Mouse (Mus musculus): ENCODE measurements around the gene Cd4. TPM values are rescaled to one million over a fixed set of nuclear protein-coding genes. Genes with fewer than 3 reads are reported as not detected.

The Cd4 gene
- polyA plus RNA-seq, 1 experiment from 2014 or later, result 2.1 TPM

DNA sequence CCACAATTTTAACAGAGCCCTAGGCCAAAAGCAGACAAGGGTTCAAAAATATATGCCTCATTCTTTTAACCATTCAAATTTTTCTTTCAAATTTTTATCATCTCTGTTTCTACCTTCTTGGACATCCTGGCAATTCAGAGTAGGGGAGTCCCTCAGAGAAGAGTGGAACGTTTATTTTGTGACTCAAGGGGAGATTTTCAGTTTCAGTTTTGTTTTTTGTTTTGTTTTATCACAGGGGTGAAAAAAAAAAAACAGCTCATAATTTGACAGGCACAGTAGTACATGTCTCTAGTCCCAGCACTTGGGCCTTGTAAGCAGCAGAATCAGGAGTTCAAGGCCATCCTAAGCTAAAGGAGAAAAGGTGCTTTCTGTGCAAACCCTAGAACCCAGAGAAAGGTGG, 19.7 kb upstream of the Cd4 start:
- Histone ChIP-seq H3K36me3 (ENCODE audit: control insufficient read depth, insufficient read depth) (0 out of 2 replicates have a peak, but pooled peaks cover under 1% of the 10 kb centered on the region), H3K27me3 (ENCODE audit: control insufficient read depth, insufficient read depth, low read length) (peaks cover 10% of the 10 kb centered on the region; the same call in 1 of the 2 replicates), H3K27ac (ENCODE audit: low read length) (no peak overlapping the region), H3K4me3 (ENCODE audit: low read length) (no peak overlapping the region), H3K4me1 (ENCODE audit: control insufficient read depth, insufficient read depth, low read length) (peaks cover 23% of the 10 kb centered on the region), H3K9ac (ENCODE audit: low read length) (no peak overlapping the region), H3K4me2 (ENCODE audit: low read depth, low read length) (no peak overlapping the region), H3K9me3 (replicated peaks; ENCODE audit: control insufficient read depth, low read length) (no peaks in the 10 kb centered on the region)
- 74% methylated on average over 1 of the region's 1 CpGs for WGBS
- no peak for ATAC-seq (replicated peaks; ENCODE audit: extremely low read depth, insufficient read depth, low FRiP score)

DNA sequence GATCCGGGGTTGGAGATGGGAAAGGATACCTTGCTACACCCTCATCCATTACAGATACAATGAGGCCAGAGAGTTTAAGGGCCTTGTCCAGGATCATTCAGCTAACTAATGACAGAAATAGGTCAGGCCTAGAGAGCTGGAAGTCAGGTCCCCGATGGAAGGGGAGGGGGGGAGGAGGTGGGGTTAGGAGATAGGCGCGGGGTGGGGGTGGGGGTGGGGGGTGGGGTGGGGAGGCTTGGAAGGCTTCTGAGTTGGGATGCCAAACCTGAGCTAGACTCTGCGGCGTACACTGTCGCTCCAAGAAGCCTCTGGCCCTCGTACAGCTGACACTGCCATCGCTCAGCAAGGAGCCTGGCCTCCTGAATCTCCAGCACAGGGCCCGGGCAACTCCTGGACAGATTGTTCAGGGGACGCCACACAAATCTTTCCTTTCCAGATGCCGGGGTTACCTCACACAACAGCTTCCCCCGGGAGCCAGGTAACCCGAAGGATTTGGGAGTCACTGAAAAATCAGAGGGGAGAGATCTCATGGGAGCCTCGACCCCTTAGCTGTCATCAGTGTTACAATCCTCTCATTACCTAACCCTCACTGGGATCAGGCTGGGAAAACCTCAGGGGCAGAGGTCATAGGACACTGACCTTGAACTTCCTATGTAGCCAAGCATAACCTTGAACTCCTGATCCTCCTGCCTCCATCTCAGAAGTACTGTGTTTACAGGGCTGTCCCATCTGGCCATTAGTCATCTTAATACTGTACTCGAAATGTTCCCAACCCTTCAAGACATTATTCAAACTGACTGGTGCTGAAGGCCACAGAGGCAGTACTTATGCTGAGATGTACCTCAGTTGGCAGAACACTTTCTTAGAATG, 17.2 kb upstream of the Cd4 start:
- H3K9me3 ChIP-seq (replicated peaks; ENCODE audit: control insufficient read depth, low read length), result no peaks in the 10 kb centered on the region
- peak overlapping the region; percentile 98 for H3K27ac ChIP-seq (ENCODE audit: low read length)
- peaks cover 7% of the 10 kb centered on the region; the same call in 1 of the 2 replicates for H3K27me3 ChIP-seq (ENCODE audit: control insufficient read depth, insufficient read depth, low read length)
- peaks cover 13% of the 10 kb centered on the region for H3K4me1 ChIP-seq (ENCODE audit: control insufficient read depth, insufficient read depth, low read length)
- no peaks in the 10 kb centered on the region for H3K36me3 ChIP-seq (ENCODE audit: control insufficient read depth, insufficient read depth)
- ATAC-seq (replicated peaks; ENCODE audit: extremely low read depth, insufficient read depth, low FRiP score), result no peak
- H3K4me3 ChIP-seq (ENCODE audit: low read length), result no peak overlapping the region; the same call in 1 of the 2 replicates
- H3K4me2 ChIP-seq (ENCODE audit: low read depth, low read length), result peak overlapping the region; percentile 90
- 50% methylated on average over 14 of the region's 16 CpGs for WGBS
- peak overlapping the region; percentile 81 for H3K9ac ChIP-seq (ENCODE audit: low read length)

DNA sequence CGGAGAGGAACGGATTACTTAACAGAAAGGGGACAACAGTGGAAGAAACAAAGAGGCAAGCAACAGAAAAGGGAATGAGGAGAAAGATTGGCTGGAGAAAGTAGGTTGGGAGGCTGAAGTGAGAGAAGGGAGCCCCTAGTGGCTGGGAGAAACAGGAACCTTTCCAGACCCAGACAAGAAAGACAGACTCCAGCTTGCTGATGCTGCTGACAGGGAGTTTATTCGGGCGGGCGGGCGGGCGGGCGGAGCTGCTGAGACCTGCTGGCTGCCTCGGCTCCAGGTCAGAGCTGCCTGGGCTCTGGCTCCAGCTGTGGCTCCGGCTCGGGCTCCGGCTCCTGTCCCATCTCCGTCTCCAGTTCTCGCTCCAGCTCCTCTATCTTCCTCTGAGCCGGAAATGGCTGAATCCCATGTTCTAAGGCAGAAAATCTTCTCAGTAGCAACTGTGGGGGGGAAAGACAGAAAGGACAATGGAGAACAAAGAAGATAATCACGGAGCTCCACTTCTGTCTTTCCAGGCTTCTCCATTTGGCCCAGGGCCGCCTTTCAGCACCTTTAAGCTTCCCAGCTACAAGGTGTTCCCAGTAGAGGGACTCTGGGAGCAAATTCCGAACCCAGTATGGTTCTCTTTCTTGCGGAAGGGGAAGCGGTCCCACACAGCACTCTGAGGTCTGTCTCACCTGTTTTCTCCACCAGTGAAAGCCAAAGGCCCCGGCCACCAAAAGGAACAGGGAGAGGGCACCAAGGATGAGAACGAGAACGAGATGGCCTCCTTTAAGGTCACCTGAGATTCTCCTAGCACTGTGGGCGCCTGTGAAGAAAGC, 16.4 kb upstream of the Cd4 start:
- peak overlapping the region; percentile 98 for H3K27ac ChIP-seq (ENCODE audit: low read length)
- peak overlapping the region; percentile 90 for H3K4me2 ChIP-seq (ENCODE audit: low read depth, low read length)
- H3K4me3 ChIP-seq (ENCODE audit: low read length), result peak overlapping the region; percentile 65
- no peaks in the 10 kb centered on the region for H3K36me3 ChIP-seq (ENCODE audit: control insufficient read depth, insufficient read depth)
- ATAC-seq (replicated peaks; ENCODE audit: extremely low read depth, insufficient read depth, low FRiP score), result peak; percentile 66
- H3K27me3 ChIP-seq (ENCODE audit: control insufficient read depth, insufficient read depth, low read length), result peaks cover 3% of the 10 kb centered on the region; the same call in 1 of the 2 replicates
- no peaks in the 10 kb centered on the region for H3K9me3 ChIP-seq (replicated peaks; ENCODE audit: control insufficient read depth, low read length)
- WGBS, result 11% methylated on average over 24 of the region's 24 CpGs
- H3K9ac ChIP-seq (ENCODE audit: low read length), result peak overlapping the region; percentile 81
- H3K4me1 ChIP-seq (ENCODE audit: control insufficient read depth, insufficient read depth, low read length), result peaks cover 8% of the 10 kb centered on the region

DNA sequence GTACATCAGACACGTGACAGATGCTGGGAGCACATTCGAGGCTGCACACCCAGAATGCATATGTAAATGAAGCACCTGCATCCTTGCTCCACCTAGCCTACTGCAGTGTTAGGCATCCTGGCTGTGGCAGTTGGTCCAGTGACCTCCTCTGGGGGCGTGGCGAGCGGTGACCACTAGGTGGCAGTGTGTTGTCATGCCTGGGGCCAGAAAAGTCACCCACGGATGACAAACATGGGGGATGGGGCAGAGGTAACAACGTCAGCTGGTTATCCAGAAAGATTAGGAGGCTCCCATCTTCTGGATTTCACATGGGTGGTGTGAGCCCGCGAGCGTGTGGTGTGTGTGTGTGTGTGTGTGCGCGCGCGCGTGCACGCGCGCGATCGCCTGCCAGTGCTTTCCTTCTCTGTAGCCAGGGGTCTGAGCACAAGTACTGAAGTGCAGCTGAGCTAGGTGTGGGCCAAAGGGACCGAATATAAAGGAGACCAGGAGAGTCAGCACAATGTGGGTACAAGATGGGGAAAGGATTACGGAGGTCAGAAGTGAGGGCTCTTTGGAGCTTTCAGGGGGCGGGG, 15.6 kb upstream of the Cd4 start:
- peaks cover 8% of the 10 kb centered on the region for H3K4me1 ChIP-seq (ENCODE audit: control insufficient read depth, insufficient read depth, low read length)
- peak overlapping the region; percentile 81 for H3K9ac ChIP-seq (ENCODE audit: low read length)
- H3K27ac ChIP-seq (ENCODE audit: low read length), result peak overlapping the region; percentile 98
- peak; percentile 82 for ATAC-seq (replicated peaks; ENCODE audit: extremely low read depth, insufficient read depth, low FRiP score)
- H3K9me3 ChIP-seq (replicated peaks; ENCODE audit: control insufficient read depth, low read length), result no peaks in the 10 kb centered on the region
- peak overlapping the region; percentile 90 for H3K4me2 ChIP-seq (ENCODE audit: low read depth, low read length)
- under 1% methylated on average over 23 of the region's 23 CpGs for whole genome bisulfite sequencing
- peaks cover 2% of the 10 kb centered on the region; the same call in 1 of the 2 replicates for H3K27me3 ChIP-seq (ENCODE audit: control insufficient read depth, insufficient read depth, low read length)
- H3K4me3 ChIP-seq (ENCODE audit: low read length), result peak overlapping the region; percentile 65
- H3K36me3 ChIP-seq (ENCODE audit: control insufficient read depth, insufficient read depth), result no peaks in the 10 kb centered on the region

DNA sequence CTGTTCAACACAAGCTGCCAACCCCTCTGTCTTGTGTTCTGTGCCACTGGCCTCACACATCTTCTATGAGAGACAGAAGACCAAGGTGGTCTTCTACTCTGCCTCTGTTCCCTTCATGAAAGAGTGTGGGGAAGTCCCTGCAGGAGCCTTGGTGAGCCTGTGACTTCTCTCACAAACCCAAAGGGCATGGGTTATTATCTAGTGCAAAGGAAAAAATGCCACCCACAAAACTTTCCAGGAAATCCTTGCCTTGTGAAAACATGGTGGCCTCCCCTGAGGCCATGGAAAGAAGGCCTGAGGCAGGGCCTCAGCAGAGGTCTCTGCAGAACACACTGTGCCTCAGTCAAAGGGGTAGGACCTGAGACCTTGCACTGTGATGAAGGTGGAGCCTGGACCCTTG, 13.8 kb upstream of the Cd4 start:
- no peak overlapping the region for H3K27ac ChIP-seq (ENCODE audit: low read length)
- no peak overlapping the region for H3K9ac ChIP-seq (ENCODE audit: low read length)
- no peaks in the 10 kb centered on the region for H3K9me3 ChIP-seq (replicated peaks; ENCODE audit: control insufficient read depth, low read length)
- H3K4me1 ChIP-seq (ENCODE audit: control insufficient read depth, insufficient read depth, low read length), result peaks cover 8% of the 10 kb centered on the region
- H3K4me3 ChIP-seq (ENCODE audit: low read length), result no peak overlapping the region
- no peak for ATAC-seq (replicated peaks; ENCODE audit: extremely low read depth, insufficient read depth, low FRiP score)
- H3K27me3 ChIP-seq (ENCODE audit: control insufficient read depth, insufficient read depth, low read length), result no peaks in the 10 kb centered on the region
- H3K4me2 ChIP-seq (ENCODE audit: low read depth, low read length), result no peak overlapping the region
- no peaks in the 10 kb centered on the region for H3K36me3 ChIP-seq (ENCODE audit: control insufficient read depth, insufficient read depth)

DNA sequence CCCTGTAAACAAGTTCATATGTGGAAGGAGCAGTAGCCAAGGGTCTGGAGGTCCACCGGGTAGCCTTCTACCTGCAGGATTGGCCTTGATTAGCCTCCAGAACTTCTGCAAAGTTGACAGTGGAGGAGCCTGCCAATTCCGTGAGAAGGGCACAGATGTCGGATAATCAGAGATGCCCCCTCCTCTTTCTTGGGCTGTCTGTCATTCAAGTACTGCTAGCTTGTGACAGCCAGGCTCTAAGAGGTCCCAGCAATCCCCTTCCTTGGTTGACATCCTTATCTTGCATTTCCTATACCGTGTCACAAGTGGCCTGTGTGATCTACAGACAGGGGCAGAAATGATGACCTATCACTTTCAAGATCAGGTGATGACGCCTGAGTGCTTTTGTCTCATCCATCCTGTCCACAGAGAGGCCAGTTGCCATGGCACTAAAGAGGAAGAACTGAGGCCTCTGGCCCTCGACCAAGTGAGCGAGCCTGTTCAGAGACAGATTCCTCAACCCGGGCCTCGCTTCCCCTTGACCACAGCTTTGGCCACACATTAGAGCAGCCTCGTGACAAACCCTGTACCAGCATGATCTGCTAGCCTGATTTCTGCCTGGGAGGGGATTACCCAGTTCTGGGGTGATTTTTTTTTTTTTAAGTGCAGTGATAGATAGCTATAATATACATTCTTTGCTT, 12.9 kb upstream of the Cd4 start:
- no peaks in the 10 kb centered on the region for H3K27me3 ChIP-seq (ENCODE audit: control insufficient read depth, insufficient read depth, low read length)
- H3K4me1 ChIP-seq (ENCODE audit: control insufficient read depth, insufficient read depth, low read length), result peaks cover 8% of the 10 kb centered on the region
- ATAC-seq (replicated peaks; ENCODE audit: extremely low read depth, insufficient read depth, low FRiP score), result no peak
- no peak overlapping the region for H3K9ac ChIP-seq (ENCODE audit: low read length)
- H3K9me3 ChIP-seq (replicated peaks; ENCODE audit: control insufficient read depth, low read length), result no peaks in the 10 kb centered on the region
- WGBS, result 31% methylated on average over 10 of the region's 10 CpGs
- H3K4me3 ChIP-seq (ENCODE audit: low read length), result no peak overlapping the region
- no peaks in the 10 kb centered on the region for H3K36me3 ChIP-seq (ENCODE audit: control insufficient read depth, insufficient read depth)
- no peak overlapping the region for H3K4me2 ChIP-seq (ENCODE audit: low read depth, low read length)
- peak overlapping the region; percentile 44; the same call in 1 of the 2 replicates for H3K27ac ChIP-seq (ENCODE audit: low read length)

DNA sequence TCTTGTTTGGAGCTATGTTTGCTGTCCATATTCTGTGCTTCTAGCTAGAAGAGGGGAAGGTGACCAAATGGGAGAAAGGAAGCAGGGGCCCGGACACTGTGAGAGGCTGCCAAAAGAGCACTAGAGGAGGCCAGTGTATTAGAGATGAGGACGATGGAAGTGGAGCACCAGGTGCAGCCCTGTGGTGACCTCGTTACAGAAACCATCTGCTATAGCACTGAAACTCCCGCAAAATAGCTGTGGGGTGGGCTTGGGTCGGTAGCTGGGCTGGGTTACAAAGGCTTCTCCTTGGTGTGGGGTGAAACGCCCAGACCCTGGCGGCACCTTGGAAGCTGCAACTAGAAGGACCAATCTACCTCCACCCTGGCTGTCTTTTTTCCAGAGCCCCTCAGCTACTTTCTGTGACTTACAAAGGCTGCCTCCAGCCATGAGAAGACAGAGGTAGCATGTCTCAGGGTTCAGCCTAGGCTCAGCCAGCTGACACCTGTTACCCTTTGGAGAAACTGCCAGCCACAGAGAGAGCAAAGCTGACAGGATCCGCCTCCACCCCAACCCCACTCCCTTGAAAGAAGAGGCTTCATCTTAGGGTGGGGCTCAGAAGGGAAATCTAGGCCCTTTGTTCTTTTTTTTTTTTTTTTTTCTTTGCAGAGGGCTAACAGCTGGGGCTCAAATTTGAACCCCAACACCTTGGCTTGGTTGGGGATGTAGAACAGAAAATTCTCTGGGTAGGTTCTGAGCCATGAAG, 12.2 kb upstream of the Cd4 start:
- H3K4me2 ChIP-seq (ENCODE audit: low read depth, low read length), result no peak overlapping the region
- H3K9me3 ChIP-seq (replicated peaks; ENCODE audit: control insufficient read depth, low read length), result no peaks in the 10 kb centered on the region
- ATAC-seq (replicated peaks; ENCODE audit: extremely low read depth, insufficient read depth, low FRiP score), result no peak
- peaks cover 7% of the 10 kb centered on the region for H3K4me1 ChIP-seq (ENCODE audit: control insufficient read depth, insufficient read depth, low read length)
- no peaks in the 10 kb centered on the region for H3K36me3 ChIP-seq (ENCODE audit: control insufficient read depth, insufficient read depth)
- H3K9ac ChIP-seq (ENCODE audit: low read length), result no peak overlapping the region
- 59% methylated on average over 8 of the region's 8 CpGs for WGBS
- H3K27ac ChIP-seq (ENCODE audit: low read length), result peak overlapping the region; percentile 57
- H3K27me3 ChIP-seq (ENCODE audit: control insufficient read depth, insufficient read depth, low read length), result no peaks in the 10 kb centered on the region
- no peak overlapping the region for H3K4me3 ChIP-seq (ENCODE audit: low read length)

DNA sequence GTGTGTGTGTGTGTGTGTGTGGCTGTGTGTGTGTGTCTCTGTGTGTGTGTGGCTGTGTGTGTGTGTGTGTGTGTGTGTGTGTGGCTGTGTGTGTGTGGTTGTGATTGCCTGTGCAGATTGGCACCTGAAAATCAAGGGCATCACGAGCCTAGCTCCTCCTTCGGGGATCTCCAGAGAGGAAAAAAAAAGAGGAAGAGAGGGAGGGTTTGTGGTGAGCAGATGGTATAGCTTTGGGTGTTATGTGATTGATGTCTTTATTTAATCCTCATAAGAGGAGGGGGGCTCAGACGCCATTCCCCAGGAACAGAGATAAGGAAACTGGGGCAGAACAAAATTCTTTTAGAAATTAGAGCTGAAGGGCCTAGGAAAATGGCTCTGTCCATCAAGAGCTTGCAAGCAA, 10.3 kb upstream of the Cd4 start:
- WGBS, result 30% methylated on average over 3 of the region's 3 CpGs

More for the DNA sequence above, 10.3 kb upstream of the Cd4 start:
- H3K4me3 ChIP-seq (ENCODE audit: low read length), result no peak overlapping the region
- no peak for ATAC-seq (replicated peaks; ENCODE audit: extremely low read depth, insufficient read depth, low FRiP score)
- H3K9ac ChIP-seq (ENCODE audit: low read length), result no peak overlapping the region
- no peaks in the 10 kb centered on the region for H3K27me3 ChIP-seq (ENCODE audit: control insufficient read depth, insufficient read depth, low read length)
- H3K36me3 ChIP-seq (ENCODE audit: control insufficient read depth, insufficient read depth), result no peaks in the 10 kb centered on the region
- H3K27ac ChIP-seq (ENCODE audit: low read length), result no peak overlapping the region
- H3K4me2 ChIP-seq (ENCODE audit: low read depth, low read length), result no peak overlapping the region
- no peaks in the 10 kb centered on the region for H3K4me1 ChIP-seq (ENCODE audit: control insufficient read depth, insufficient read depth, low read length)
- H3K9me3 ChIP-seq (replicated peaks; ENCODE audit: control insufficient read depth, low read length), result no peaks in the 10 kb centered on the region
